Mouse (Mus musculus) left cerebral cortex, postnatal 4 days (tissue): Measurements from ENCODE around the gene Srms. TPM values are rescaled to one million over a fixed set of nuclear protein-coding genes. Genes with fewer than 3 reads are reported as not detected.

Experiments
- DNase-seq: peaks from one replicate; pipeline ENCODE4 v3.0.0-alpha.2; 2022
- intact Hi-C: fragments of 180-260 bp; cut with DNase I; formaldehyde crosslinking; loops from one replicate; pipeline ENCODE4 v1.15.1; 2025
- total RNA-seq, 2 experiments: library from RNA; stranded (reverse); gene quantifications; 2 replicates each; pipeline ENCODE4 v1.2.3; 2021

Srms gene
- under 1 TPM in 1 of 2 experiments, not detected in 1; 0.18 TPM for total RNA-seq

DNA sequence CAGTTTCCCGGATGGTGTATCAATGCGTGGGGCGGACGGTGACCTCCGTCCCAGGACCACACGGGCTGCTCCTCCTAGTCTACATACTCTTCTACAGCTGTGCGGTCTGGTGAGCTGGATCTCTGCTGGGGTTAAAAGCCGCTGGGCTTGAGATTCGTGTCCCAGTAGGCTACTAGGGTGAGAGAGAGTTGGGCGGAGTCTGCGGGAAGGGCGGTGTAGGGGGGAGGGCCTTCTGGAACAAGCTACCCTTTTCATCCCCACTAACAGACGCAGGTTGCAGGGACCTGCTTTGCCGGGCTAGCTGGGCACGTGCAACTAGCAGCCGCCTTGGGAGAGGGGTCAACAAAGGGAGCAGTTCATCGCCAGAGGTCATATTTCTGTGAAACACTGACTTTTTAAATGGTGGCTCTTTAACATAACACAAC is at the start of gene Srms:
Gene Srms, minus strand, starts transcription at position 165 of the 425 bp plus-strand sequence.
- DNase-seq, result no peak
- intact Hi-C loops, result no loop called here

DNA sequence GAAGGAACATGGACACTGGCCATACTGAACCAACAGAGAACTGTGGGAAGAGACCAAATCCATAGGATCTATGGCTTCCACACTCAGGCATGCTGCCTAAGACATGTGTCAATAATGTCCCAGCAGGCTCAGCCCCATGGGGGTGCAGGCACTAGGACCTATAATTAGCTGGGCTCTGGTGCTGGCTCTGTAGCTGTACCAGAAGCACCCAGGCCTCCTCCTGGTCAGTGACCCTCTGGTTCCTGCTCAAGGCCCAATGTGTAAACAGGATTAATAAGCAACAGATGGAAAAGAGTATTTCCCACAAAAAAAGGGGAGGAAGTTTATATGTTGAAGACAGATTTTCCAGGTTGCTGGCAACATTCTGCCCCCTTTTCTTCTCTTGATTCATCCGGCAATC is 40.3 kb upstream of the Srms start:
- intact Hi-C loops, result no loop called here
- DNase-seq, result no peak

DNA sequence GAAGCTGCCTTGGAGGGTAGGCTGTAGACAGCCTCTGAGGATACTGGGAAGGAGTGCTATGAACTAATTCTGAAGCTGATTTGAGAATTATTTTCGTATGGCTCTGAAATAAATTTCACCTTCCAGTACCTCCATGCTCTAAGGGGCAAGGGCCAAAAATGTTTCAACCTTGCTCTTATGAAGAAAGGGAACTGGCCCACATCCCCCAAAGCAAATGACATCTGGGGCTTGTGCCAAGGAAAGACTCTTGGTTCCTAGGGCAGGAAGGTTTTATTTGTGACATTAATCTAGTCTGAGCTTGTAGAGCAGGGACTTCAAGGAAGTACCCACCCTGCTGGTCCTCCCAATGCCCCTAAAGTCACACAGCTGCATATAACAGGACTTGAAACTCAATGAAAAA is 38.9 kb upstream of the Srms start:
- intact Hi-C loops, result no loop called here
- DNase-seq, result no peak

DNA sequence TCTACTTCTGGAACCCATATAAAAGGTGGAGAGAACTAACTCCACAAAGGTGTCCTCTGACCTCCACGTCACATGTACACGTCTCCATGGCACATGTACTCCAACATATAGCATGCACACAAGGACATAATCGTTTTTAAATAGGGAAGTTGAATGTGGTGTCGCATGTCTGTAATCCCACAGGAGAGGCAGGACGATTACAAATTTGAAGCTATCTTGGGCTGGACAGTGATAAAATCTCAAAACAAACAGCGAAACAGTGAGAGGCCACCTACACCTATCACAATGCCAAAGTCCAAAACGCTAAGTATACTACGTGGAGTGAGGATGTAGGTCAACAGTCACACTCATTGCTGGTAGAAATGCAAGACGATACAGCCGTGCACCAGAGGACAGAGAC is 36.2 kb upstream of the Srms start:
- intact Hi-C loops, result no loop called here
- no peak for DNase-seq

DNA sequence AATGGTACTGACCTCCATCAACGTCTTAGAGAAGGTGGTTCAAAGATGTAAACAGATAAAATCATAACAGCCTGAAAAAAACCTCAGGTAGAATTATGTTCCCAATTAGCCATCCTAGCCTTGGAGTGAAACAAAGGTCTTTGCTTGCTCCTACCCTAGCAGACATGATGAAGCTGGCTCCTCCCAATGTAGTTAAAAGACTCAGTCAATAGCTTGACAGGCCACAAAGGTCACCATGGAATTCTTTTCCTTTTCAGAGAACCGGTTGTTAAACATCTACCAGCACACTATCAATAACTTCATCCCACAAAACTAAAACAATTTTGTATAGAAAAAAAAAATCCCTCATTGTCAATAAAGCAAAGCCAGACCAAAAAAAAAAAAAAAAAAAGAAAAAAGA is 32.0 kb upstream of the Srms start:
- intact Hi-C loops, result no loop called here
- DNase-seq, result no peak

DNA sequence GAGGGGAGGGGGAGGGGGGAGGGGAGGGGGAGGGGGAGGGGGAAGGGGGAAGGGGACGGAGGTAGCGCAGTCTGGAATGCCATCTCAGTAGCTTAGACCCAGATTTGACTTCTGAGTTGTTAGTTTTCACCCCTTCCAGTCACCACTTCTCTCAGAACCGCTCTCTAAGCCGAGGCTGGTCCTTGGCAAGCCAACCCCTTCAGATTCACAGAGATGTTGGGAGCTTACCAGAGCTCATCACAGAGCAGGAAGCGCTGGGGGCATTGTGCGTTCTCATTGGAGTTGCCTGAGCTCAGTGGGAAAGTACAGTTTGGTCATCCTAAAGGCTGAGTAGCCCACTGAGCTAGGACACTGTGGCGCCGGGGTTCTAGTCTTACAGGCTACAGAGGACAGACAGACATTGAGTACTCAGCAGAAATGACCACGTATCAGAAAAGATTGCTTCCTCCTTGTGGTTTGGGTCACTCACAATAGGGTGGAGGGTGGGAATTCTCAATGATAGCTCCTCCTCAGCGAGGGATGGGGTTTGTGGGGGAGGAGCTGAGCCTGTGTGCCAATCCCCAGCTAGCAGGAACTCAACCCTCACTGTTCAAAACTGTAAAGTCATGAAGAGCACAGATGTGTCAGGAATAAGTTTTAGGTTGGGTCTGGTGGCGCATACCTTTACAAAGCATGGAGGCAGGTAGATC is 30.9 kb upstream of the Srms start:
- no peak for DNase-seq
- intact Hi-C loops, result no loop called here

DNA sequence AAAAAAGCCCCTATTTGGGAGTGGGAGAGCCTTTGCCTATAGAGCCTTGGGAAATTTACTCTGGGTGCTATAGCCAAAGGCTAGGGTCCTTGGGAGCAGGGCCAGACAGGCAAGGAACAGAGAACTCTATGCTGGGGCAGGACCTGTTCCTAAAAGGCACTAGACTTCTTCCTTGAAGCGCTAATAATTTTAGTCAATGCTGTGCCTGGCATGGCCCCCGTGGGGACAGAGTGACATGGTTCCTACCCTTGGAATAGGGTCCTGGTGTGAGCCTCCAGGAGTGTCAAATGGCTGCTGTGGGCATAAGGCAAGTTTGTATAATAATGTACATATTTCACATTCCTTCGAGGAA is 29.3 kb upstream of the Srms start:
- DNase-seq, result no peak
- intact Hi-C loops, result no loop called here

DNA sequence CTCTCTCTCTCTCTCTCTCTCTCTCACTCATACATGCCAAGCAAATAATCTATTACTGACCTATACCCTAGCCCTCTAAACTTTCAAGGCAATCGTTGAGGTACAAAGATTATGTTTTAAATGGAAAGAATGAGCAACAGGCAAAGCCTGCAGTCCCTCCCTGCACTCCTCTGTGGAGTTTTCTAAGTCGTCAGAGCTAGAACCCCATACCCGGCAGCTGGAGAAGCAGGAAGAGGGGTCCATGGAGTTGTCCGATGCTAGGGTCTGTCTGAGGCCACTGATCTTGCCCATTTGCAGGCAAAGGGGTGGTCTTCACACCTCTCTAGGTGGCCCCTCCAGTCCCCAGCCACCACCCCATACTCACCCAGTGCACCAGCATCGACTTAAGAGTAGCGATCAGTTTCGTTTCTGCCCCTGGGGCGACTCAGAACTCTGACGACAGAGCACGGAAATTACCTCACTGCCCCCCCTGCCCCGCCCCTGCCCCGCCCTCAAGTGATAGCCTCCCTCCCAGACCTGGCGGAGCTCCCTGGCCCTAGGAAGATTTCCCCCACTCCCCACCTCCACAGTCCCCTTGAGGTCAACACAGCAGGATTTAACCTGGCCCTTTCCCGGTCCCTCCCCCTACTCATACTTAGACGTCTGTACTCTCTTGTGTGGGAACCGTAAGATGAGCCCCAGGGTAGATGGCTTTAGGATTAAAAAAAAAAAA is 28.8 kb upstream of the Srms start, which contains the start of gene Helz2:
Gene Helz2, minus strand, starts transcription at position 426 of the 712 bp plus-strand sequence.
- no peak for DNase-seq
- intact Hi-C loops, result no loop called here

DNA sequence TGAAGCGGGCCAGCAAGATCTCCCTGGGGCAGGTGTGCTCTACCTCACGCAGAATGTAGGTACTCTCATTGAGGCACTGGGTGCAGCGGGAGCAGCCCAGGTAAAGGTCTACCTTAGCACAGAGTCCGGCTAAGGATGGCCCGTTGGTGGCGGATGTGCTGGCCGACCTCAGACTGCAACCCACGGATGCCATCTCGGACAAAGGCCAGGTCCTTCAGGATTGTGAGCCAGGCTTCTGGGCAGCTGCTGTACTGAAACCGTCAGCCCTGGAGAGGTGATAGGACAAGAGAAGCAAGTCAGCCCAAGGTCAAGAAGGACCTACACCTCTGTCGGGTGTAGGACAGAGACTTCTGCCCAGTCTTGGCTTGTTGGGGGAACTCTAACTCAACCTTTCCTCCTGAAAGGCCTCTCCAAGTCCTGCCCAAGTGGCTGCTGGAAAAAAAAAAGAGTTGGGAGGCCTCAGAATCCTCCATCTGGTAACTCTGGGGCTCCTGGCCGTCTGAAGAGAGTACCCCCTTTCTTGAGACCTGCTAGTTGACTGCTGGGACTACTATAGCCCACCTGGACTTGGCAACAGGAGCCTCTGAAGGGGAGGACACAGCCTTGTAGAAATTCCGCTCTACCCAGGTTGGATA is 27.9 kb upstream of the Srms start:
- no peak for DNase-seq
- intact Hi-C loops, result no loop called here

DNA sequence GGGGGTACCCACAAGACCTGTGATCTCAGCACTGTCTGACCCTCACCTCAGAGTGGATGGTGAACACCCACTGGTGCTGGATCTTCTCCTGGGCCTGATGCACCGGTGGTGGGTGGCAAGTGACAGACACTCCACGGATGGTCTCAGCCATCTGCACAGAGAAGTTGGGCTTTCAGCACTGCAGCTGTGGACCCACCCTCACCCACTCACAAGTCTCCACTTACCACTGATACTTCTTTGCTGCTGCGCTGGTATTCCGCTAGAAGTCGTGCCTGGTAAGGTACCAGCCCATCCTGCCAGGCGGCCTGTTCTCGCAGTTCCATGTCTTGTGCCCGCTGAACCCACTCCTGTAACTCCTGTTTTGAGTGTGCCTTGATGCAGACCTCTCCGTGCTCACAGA is 26.3 kb upstream of the Srms start:
- intact Hi-C loops, result no loop called here
- no peak for DNase-seq

DNA sequence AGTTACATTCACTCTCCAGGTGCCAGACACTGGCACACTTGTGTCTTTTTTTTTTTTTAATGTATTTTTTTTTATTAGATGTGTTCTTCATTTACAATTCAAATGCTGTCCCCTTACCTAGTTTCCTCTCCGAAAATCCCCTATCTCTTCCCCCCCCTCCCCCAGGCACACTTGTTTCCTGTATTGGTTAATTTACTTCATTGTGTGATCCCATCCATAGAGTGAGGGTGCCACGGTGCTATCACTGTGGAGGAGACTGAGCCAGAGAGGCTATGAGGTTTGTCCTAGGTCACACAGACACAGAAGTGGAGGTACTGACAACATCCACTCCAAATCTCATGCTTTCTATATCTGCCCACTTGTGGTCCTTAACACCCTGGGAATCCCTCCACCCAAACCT is 25.9 kb upstream of the Srms start:
- intact Hi-C loops, result no loop called here
- no peak for DNase-seq

DNA sequence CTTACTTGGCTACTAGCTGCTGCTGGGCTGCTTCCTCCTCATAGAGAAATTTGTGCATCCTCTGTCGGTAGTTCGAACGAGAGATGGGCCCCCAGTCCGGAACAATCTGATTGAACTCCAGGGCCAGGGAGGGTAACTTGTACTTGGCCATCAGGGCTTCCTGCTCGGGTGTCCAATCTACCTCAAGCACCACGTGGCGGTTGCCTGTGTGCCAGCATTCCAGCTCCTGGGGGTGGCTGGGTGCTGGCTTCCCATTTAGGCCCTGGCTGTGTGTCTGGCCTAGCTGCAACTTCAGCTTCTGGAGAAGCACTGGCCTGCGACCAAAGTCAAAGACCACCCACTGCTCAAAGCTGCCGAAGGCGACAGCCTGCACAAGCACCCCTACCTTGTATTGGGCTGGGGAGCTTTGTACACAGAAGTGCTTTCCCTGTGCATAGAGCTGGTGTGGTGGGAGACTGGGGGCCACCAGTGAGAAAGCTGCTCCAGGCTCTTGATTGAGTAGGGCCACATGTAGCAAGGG is 25.2 kb upstream of the Srms start:
- DNase-seq, result peak; percentile 81

DNA sequence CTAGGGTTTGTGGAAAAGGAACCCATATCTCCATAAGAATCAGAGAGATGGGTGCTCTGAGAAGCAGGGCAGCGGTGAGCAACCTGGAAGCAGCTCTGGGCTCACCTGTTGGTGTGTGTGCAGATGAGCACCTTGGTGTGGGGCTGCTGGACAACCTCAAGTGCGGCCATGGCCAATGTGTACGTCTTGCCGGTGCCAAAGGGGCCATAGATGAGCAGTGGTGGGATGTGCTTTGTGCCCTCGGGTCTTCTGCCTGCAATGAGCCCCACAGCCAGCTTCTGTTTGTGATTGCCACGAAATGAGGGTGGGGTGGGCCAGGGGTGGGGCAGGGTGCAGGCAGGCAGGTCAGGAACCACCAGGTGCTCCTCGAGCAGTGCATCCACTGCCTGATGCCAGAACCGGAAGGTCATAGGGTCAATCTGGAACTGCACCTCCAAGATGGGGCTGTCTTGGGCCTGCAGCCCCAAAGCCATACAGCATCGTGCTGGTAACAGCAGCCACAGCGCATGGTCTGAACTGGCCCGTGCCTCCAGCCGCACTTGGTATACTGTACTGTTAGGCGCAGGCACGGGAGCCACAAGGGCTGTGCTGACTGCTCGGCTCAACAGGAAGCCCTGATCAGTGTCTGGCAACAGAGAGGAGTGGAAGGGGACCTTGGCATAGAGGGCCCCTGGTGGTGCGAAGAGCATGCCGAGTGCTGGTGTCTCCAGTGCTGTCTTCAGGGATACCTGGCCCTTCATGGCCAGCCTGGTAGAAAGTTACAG is 24.4 kb upstream of the Srms start:
- intact Hi-C loops, result no loop called here
- DNase-seq, result no peak

More for the DNA sequence above, 25.2 kb upstream of the Srms start:
- intact Hi-C loops, result no loop called here

DNA sequence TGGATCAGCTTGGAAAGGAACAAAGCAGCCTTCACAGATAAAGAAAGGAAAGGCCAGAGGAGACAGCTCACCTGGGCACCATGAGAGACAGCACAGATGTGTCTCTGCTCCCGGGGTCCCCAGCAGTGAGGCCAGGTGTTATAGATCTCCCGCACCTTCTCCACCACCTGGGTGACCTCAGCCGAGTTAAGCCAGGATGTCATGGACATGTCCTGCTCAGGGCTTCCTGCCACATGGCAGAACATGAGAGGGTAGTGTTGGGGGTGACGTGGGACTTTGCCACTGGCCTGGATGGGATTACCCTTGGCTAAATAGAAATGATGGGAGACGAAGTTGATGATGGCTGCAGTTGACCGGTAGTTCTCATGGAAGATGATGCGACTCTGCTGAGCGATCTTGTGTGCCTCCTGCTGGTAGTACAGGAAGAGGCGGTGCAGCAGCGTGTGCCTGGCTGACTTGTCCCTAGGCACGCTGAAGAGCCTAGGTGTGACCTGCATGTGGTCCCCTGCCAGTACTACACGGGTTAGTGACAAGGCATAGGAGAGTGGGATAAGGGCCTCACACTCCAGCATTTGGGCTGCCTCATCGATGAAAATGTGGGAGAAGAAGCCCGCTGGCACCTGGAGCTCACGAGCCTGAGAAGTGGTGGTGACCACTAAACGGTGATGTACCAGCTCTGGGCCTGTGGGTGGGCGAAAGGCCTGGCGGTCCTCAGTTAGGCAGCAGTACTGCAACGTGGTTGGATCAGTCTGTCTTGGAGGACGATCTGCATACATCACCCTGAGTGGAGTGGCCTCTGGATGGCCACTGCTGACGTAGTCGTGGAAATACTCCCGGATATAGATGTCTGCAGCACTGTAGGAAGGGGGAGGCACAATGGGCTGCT is 22.9 kb upstream of the Srms start:
- intact Hi-C loops, result no loop called here
- DNase-seq, result no peak

DNA sequence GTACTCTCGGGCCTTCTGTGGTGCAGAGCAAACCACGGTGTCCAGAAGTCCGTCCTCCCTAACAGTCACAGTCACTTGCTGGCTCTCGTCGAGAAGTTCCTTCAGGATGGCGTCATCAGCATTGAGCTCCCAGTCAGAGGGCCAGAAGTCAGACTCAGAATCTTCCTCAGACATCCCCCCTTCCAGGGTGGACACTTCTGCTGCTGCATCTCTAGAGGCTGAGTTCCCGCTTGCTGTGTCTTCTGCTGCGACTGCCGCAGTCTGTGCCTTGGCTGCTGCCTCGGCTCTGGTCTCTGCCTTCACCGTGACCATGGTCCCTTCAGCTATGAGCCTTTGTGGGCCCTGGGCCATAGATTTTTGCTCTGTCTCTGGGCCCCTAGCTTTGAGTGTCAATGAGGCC is 21.7 kb upstream of the Srms start:
- no peak for DNase-seq
- intact Hi-C loops, result no loop called here

DNA sequence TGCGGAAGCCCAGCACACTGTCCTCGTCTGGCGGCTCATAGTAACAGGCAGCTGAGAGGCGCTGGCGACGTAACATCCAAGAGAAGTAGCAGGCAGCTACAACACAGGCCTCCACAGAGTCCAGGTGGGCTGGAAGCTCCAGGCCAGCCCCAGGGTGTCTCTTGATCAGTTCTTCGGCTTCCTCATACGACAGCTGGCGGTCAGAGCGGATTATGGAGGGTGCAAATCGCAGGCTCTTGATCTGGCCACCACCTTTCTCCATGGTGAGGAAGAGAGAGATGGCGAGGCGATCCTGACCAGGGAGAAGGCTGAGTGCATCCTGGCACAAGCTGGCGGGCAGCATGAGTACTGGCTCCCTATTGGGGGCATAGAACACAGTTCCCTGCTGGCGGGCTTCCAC is 20.5 kb upstream of the Srms start:
- no peak for DNase-seq
- intact Hi-C loops, result no loop called here

DNA sequence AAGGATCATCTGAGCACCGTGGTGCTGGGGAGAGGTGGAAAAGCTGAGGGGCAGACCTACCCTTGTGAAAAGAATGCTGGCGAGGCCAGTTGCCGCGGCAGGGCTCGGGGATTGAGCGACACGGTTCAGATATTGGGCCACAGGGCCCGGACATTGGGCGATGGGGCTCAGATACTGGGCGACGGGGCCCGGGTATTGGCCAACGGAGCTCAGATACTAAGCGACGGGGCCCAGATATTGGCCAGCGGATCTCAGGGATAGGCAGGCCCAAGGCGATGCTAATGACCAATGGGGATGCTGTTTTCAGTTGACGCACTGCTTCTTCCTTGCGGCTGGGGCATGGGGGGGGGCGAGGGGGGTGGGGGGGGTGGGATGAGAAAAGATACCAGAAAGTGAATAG is 18.2 kb upstream of the Srms start:
- intact Hi-C loops, result no loop called here
- DNase-seq, result no peak

DNA sequence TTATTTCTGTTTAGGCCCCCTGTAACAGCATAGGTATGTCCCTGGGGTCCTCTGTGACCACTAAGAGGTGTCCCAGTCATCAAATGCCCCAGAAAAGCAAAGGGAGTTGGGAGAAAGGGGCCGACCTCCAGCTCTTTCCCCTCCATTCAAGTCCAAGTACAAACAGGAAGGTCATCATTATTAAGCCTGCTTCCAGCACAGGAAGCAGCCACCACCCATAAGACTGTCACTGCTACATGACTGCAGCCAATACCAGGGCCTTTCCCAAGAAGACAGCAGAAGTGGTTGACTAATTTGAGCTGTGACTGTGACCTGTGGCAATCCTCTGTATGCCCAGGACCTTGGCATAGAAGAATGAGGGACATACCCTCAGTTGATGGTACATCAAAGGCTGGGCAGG is 15.3 kb upstream of the Srms start:
- no peak for DNase-seq
- intact Hi-C loops, result no loop called here

DNA sequence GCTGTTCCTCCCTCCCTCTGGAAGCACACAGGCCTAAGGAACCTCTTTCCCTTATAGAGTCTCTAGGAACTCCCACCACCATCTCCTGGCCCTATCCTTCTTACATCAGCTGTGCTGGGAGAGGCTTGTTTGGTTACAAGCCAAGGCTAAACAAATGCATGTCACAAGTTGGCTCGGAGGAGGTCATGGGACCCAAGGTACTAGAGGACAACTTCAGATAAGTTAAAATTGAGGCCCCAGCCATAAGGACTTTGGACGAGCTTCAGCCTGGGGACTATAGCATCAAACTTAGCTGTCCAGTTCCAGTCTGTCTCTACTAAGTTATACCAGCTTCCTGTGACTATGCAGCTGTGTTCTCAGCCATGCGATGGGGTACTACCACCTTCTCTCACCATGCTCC is 14.1 kb upstream of the Srms start:
- intact Hi-C loops, result no loop called here
- no peak for DNase-seq

DNA sequence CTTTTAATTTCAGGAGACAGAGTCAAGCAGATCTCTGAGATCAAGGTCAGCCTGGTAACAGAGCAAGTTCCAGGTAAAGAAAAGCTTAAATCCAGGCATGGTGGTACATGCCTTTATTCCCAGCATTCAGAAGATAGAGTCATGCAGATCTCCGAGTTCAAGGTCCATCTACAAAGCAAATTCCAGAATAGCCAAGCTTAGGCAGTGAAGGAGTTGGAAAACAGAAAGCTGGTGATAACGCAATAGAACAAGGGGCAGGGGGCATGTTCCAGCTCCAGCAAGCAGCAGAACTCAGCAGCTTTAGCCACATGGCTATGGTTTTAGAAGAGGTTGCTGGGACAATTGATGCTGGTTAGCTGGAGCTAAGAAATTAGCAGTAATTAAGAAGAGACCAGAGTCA is 12.0 kb upstream of the Srms start:
- no peak for DNase-seq
- intact Hi-C loops, result no loop called here
